Mouse (Mus musculus): ENCODE data around the gene Stx2. TPM values are rescaled to one million over a fixed set of nuclear protein-coding genes. Genes with fewer than 3 reads are reported as not detected.

The Stx2 gene
- 36.2 and 38.6 TPM in 2 replicates for polyA plus RNA-seq (2015; fragmentation: Nextera tagmentation; extraction: Ambion mirVana)

DNA sequence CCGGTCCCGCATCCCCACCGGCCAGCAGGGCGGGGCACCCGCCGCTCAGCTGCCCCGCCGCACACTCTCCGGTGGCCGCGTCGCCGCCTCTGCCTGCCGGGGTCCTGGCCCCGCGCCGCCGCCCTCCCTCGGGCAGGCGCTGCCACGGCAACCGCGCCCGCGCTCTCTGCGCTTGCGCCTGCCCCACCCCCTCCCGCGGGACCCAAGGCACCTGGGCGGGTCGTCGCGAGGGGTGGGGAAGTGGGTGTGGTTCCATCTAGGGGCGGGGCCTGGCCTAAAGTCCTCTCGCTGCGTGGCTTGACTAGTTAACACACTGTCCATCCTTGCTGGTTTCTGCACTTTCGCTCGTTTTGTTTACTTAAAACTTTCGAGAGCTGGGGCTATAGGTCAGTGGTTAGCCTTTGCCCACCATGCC lies at the start of gene Stx2:
Gene Stx2, minus strand, starts transcription at position 163 of the 415 bp plus-strand sequence.
- Histone ChIP-seq H3K4me3 (peak within 1 kb of the TSS; percentile 68), H3K9ac (peak within 1 kb of the TSS; percentile 83), H3K4me1 (replicated peaks) (peaks cover 37% of the 10 kb centered on the region), H3K27ac (replicated peaks) (peak within 1 kb of the TSS; percentile 67), H3K27me3 (no peaks in the 10 kb centered on the region), H3K36me3 (no peaks in the 10 kb centered on the region), H3K4me2 (peak within 1 kb of the TSS; percentile 86), H3K9me3 (no peaks in the 10 kb centered on the region)
- ATAC-seq (ENCODE audit: low read depth): peak; percentile 90
- WGBS: 1% methylated on average over 38 of the region's 39 CpGs

- no peak overlapping the region for H3K4me2 ChIP-seq
- no peaks in the 10 kb centered on the region for H3K9me3 ChIP-seq
- H3K4me3 ChIP-seq: no peak overlapping the region
- H3K4me1 ChIP-seq (replicated peaks): peaks cover 11% of the 10 kb centered on the region
- WGBS: 83% methylated on average over 9 of the region's 9 CpGs
- no peak overlapping the region for H3K27ac ChIP-seq (replicated peaks)
- ATAC-seq (ENCODE audit: low read depth): no peak
- H3K27me3 ChIP-seq: no peaks in the 10 kb centered on the region
- no peaks in the 10 kb centered on the region for H3K36me3 ChIP-seq
- H3K9ac ChIP-seq: no peak overlapping the region
Measured at GRCm38 (mm10) chr5:129054675-129055284, 46.4 kb upstream of the Stx2 start.

GRCm38 (mm10) chr5:129052636-129053355 lies 44.4 kb upstream of the Stx2 start:
- Histone ChIP-seq H3K4me3 (no peak overlapping the region), H3K9ac (0 out of 2 replicates have a peak overlapping the region, but pooled peaks have one; percentile 12), H3K27ac (replicated peaks) (peak overlapping the region; percentile 81), H3K4me2 (peak overlapping the region; percentile 39), H3K4me1 (replicated peaks) (peaks cover 18% of the 10 kb centered on the region), H3K27me3 (no peaks in the 10 kb centered on the region), H3K9me3 (no peaks in the 10 kb centered on the region), H3K36me3 (no peaks in the 10 kb centered on the region)
- 13% methylated on average over 20 of the region's 20 CpGs for WGBS
- peak; percentile 64 for ATAC-seq (ENCODE audit: low read depth)

GRCm38 (mm10) chr5:129051910-129052309 lies 43.5 kb upstream of the Stx2 start:
- Histone ChIP-seq H3K4me1 (replicated peaks) (peaks cover 18% of the 10 kb centered on the region), H3K27me3 (no peaks in the 10 kb centered on the region), H3K4me3 (no peak overlapping the region), H3K9me3 (no peaks in the 10 kb centered on the region), H3K27ac (replicated peaks) (no peak overlapping the region), H3K36me3 (no peaks in the 10 kb centered on the region), H3K4me2 (no peak overlapping the region), H3K9ac (no peak overlapping the region)
- WGBS: 89% methylated on average over 3 of the region's 3 CpGs
- no peak for ATAC-seq (ENCODE audit: low read depth)

DNA sequence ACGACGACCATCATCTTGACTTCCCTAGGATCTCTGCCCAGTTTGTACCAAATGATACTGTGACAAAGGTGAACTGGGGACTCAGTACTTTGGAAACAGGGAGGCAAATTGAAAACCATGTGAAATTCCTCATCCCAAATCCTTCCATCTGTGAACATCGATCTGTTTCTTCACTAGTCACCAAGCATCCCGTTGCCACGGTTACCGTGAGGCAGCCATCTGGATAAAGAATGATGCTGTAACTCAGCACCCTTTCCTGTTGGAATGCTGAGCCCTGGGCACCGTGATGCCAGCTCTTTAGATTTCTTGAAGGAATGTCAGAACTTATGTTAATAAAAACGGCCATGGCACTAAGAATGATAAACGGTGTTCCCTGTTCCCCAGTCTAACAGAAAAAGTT lies 41.0 kb upstream of the Stx2 start:
- peaks cover 30% of the 10 kb centered on the region for H3K4me1 ChIP-seq (replicated peaks)

GRCm38 (mm10) chr5:129045641-129046580 lies 37.5 kb upstream of the Stx2 start:
- ATAC-seq (ENCODE audit: low read depth): no peak
- WGBS: 53% methylated on average over 26 of the region's 26 CpGs

More for the DNA sequence above, 41.0 kb upstream of the Stx2 start:
- WGBS: 55% methylated on average over 9 of the region's 9 CpGs
- no peak overlapping the region for H3K27ac ChIP-seq (replicated peaks)
- H3K27me3 ChIP-seq: no peaks in the 10 kb centered on the region
- H3K4me2 ChIP-seq: no peak overlapping the region
- no peak overlapping the region for H3K9ac ChIP-seq
- H3K4me3 ChIP-seq: no peak overlapping the region
- ATAC-seq (ENCODE audit: low read depth): no peak
- H3K36me3 ChIP-seq: no peaks in the 10 kb centered on the region
- H3K9me3 ChIP-seq: no peaks in the 10 kb centered on the region

DNA sequence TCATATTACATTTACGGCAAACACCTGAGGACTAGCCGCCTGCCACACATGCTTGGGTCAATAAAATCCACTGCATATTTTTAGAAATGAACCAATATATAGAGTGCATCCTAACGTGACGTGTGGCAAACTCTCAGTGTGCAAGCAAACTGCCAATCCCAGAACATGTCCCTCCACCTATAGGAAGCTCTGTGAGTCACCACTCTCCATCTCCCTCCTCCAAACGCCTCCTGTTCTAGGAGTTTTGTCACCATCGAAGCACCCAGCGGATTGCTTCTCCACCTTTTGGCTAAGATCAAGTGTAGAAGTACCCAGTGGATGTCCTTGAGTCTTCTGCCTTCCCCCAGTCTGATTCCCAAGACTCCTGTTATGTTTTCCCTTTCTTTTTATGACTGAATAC lies 29.4 kb upstream of the Stx2 start:
- H3K36me3 ChIP-seq: no peaks in the 10 kb centered on the region
- no peaks in the 10 kb centered on the region for H3K27me3 ChIP-seq
- H3K4me1 ChIP-seq (replicated peaks): no peaks in the 10 kb centered on the region
- H3K4me3 ChIP-seq: no peak overlapping the region
- H3K9me3 ChIP-seq: no peaks in the 10 kb centered on the region
- no peak overlapping the region for H3K9ac ChIP-seq
- H3K4me2 ChIP-seq: no peak overlapping the region
- WGBS: 87% methylated on average over 7 of the region's 7 CpGs
- ATAC-seq (ENCODE audit: low read depth): no peak
- H3K27ac ChIP-seq (replicated peaks): no peak overlapping the region

More at GRCm38 (mm10) chr5:129045641-129046580, 37.5 kb upstream of the Stx2 start:
- Histone ChIP-seq H3K4me3 (no peak overlapping the region), H3K4me1 (replicated peaks) (peaks cover 19% of the 10 kb centered on the region), H3K27ac (replicated peaks) (peak overlapping the region; percentile 56), H3K9me3 (no peaks in the 10 kb centered on the region), H3K36me3 (no peaks in the 10 kb centered on the region), H3K27me3 (no peaks in the 10 kb centered on the region), H3K4me2 (no peak overlapping the region), H3K9ac (peak overlapping the region; percentile 34; the same call in 1 of the 2 replicates)

DNA sequence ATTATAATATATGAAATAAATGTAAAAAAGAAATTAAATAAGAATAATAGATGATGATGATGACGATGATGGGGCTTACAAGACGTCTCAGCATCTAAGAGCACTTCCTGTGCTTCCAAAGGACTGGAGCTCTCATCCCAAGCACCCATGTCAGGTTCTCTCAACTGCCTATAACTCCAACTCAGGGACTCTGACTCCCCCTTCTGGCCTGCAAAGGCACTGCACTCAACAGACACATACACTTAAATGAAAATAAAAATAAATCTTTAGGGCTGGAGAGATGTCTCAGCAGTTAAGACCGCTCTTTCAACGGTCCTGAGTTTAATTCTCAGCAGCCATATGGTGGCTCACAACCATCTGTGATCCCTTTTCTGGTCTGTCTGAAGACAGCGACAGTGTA lies 28.3 kb upstream of the Stx2 start:
- Histone ChIP-seq H3K27me3 (no peaks in the 10 kb centered on the region), H3K4me2 (no peak overlapping the region), H3K9me3 (no peaks in the 10 kb centered on the region), H3K36me3 (no peaks in the 10 kb centered on the region), H3K4me1 (replicated peaks) (no peaks in the 10 kb centered on the region), H3K9ac (no peak overlapping the region), H3K4me3 (no peak overlapping the region), H3K27ac (replicated peaks) (no peak overlapping the region)
- ATAC-seq (ENCODE audit: low read depth): no peak
- 85% methylated on average over 5 of the region's 5 CpGs for WGBS

DNA sequence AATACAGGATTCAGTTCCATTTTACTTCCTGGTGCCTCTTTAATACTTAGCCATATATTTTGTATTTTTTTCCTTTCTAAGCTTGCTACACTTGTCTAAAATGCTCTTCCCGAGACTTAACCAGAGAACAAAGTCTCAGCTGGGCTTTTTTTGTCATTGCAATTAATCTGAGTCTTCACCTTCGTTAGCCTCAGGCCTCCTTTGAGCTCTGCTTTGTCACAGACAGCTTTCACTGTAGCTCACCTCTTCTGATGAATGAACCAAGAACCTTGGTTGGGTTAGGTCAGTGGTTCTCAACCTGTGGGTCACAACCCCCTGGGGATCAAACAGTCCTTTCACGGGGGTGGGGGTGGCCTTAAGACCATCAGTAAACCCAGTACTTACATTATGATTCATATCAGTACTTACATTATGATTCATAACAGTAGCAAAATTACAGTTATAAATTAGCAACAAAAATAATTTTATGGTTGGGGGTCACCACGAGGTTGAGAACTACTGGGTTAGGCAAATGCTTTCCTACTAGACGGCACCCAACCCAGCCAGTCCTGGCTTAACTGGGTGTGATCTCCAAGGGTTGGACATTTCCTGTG lies 20.9 kb upstream of the Stx2 start:
- peaks cover 25% of the 10 kb centered on the region for H3K36me3 ChIP-seq
- no peaks in the 10 kb centered on the region for H3K9me3 ChIP-seq
- H3K9ac ChIP-seq: no peak overlapping the region
- ATAC-seq (ENCODE audit: low read depth): no peak
- H3K4me2 ChIP-seq: no peak overlapping the region
- no peaks in the 10 kb centered on the region for H3K4me1 ChIP-seq (replicated peaks)
- H3K27ac ChIP-seq (replicated peaks): no peak overlapping the region
- WGBS: 74% methylated on average over 5 of the region's 5 CpGs
- H3K27me3 ChIP-seq: no peaks in the 10 kb centered on the region
- H3K4me3 ChIP-seq: no peak overlapping the region

DNA sequence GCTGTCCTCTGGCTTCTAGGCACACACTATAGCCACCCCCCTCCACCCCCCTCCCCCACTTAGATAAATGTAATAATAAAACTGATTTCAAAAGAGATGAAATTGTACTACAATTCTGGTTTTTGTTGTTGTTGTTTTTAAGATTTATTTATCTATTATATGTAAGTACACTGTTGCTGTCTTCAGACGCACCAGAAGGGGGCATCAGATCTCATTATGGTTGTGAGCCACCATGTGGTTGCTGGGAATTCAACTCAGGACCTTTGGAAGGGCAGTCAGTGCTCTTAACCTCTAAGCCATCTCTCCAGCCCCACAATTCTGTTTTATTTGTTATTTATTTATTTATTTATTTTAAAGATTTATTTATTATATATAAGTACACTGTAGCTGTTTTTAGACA lies 18.3 kb upstream of the Stx2 start:
- Histone ChIP-seq H3K27me3 (no peaks in the 10 kb centered on the region), H3K9me3 (no peaks in the 10 kb centered on the region), H3K4me1 (replicated peaks) (peaks cover 8% of the 10 kb centered on the region), H3K4me2 (no peak overlapping the region), H3K9ac (no peak overlapping the region), H3K27ac (replicated peaks) (no peak overlapping the region), H3K4me3 (no peak overlapping the region), H3K36me3 (peaks cover 39% of the 10 kb centered on the region)
- no peak for ATAC-seq (ENCODE audit: low read depth)
- 76% methylated on average over 1 of the region's 1 CpGs for WGBS

- Histone ChIP-seq H3K9ac (no peak overlapping the region), H3K4me1 (replicated peaks) (peaks cover 13% of the 10 kb centered on the region), H3K27ac (replicated peaks) (no peak overlapping the region), H3K36me3 (peaks cover 39% of the 10 kb centered on the region), H3K27me3 (no peaks in the 10 kb centered on the region), H3K4me3 (no peak overlapping the region), H3K9me3 (no peaks in the 10 kb centered on the region), H3K4me2 (no peak overlapping the region)
- ATAC-seq (ENCODE audit: low read depth): no peak
- 95% methylated on average over 3 of the region's 3 CpGs for WGBS
Measured at GRCm38 (mm10) chr5:129026171-129026570, 17.8 kb upstream of the Stx2 start.

Data from neural tube, embryonic 13.5 days (tissue).